Mouse (Mus musculus) liver, adult (tissue): Measurements from ENCODE around the gene Psme2.
A peak's percentile ranks its signal among the peaks of the same experiment; 100 is the strongest.

Source experiments
- GATA4 ChIP-seq: IDR thresholded peaks from 2 replicates; pipeline ENCODE4 v1.6.1; 2014; ENCODE audit warnings: mild to moderate bottlenecking, low read length; ENCODE audit not compliant: insufficient replicate concordance

Psme2 gene

GRCm38 (mm10) chr14:55604823-55605222 lies 13.9 kb upstream of the Psme2 start:
- no peak for TF ChIP-seq GATA4

GRCm38 (mm10) chr14:55603633-55604576 lies 13.0 kb upstream of the Psme2 start:
- peak; percentile 93 for TF ChIP-seq GATA4

- TF ChIP-seq GATA4, result no peak
These were observed 12.3 kb upstream of the Psme2 start, which contains the start of gene Irf9 for GRCm38 (mm10) chr14:55603271-55603632. Gene Irf9 (plus strand): TSS chr14:55603571.

DNA sequence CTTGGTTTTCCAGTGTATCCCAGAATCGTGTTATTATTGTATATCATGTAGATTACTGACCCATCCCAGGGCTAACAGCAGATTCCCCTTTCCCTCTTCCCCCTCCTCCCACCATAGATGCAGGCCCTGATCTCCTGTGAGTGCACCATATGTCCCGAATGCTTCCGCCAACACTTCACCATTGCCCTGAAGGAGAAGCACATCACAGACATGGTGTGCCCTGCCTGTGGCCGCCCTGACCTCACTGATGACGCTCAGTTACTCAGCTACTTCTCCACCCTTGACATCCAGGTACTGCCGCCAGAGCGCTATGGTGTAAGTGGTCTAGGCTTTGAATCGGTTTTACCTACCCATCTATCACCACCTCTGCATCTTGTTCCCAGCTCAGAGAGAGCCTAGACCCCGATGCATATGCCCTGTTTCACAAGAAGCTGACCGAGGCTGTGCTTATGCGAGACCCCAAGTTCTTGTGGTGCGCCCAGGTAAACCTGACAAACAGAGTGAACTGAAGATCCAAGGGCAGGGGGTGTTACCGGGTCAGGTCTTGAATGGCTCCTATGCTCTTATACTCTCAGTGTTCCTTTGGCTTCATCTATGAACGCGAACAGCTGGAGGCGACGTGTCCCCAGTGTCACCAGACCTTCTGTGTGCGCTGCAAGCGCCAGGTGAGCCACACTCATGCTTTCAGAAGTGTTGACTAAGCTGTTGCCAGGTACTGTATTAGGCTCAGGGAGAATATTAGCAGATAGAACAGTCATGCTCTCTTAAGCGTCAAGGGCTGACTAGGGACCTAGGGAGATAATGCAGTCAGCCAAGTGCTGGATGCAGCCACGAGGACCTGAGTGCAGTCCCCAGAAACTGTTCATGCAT lies 7.8 kb upstream of the Psme2 start:
- TF ChIP-seq GATA4, result no peak

DNA sequence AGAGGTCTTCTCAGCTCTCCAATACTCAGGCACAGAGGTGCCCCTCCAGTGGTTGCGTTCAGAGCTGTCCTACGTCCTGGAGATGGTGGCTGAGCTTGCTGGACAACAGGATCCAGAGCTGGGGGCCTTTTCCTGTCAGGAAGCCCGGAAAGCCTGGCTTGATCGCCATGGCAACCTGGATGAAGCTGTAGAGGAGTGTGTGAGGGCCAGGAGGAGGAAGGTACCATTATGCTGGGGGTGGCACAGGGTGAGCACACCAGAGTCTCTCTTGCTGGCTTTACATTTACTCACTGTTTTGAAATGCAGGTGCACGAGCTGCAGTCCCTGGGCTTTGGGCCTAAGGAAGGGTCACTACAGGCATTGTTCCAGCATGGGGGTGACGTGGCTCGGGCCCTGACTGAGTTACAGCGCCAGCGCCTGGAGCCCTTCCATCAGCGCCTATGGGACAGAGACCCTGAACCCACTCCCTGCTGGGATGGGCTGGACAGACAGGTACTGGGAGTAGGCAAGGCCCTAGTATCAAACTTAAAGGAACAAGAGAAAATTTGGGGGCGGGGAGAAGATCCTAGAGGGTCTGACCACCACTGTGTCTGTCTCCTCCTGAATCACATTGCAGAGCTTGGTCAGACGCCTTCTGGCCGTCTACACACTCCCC lies 5.2 kb upstream of the Psme2 start:
- no peak for TF ChIP-seq GATA4

DNA sequence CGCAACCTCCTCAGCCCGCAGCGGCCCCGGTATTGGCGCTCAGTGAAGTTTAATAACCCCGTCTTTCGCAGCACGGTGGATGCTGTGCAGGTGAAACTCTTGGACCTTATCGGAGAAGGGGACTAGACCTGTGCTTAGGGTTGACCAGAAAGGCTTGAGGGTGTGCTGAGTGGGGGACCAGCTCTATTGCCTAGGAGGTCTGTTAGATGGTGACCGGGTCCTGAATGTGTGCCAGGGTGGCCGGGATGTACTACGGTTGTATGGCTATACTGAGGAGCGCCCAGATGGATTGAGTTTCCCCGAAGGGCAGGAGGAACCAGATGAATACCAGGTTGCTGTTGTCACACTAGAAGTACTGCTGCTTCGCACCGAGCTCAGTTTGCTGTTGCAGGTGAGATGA lies 1.3 kb upstream of the Psme2 start:
- TF ChIP-seq GATA4, result no peak

DNA sequence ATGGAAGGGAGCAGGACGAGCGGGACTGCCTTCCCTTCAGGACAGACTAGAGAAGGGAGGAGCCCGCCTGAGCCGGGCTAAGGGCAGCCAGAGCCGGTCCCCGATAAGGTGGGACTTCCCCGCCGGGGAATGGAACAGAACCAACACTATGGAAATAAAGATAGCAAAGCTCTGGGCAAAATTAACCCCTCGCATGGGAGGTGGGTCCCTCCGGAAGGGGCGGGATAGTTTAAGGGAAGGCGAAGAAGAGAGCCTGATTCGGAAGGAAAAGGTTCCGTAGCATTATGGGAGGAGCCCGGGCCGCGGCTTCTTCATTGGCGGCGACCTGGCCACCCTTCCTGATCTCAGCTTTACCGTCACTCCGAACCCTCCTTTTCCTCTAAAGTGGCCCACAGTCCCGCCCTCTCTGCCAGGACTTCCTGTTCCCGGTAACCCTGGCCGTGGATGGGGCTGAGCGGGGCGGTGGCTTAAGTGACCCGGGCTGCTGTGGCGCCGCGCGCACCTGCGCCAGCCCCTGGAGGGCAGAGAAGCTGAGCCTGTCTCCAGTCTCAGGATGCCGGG lies 498 bp upstream of the Psme2 start, which contains the start of gene Rnf31:
Gene Rnf31 (plus strand): TSS at position 378 of the 561 bp plus-strand sequence.
- peak; percentile 14; the same call in 1 of the 2 replicates for TF ChIP-seq GATA4

- TF ChIP-seq GATA4, result no peak
These were observed 1.0 kb downstream of the Psme2 start for GRCm38 (mm10) chr14:55589771-55590448.

DNA sequence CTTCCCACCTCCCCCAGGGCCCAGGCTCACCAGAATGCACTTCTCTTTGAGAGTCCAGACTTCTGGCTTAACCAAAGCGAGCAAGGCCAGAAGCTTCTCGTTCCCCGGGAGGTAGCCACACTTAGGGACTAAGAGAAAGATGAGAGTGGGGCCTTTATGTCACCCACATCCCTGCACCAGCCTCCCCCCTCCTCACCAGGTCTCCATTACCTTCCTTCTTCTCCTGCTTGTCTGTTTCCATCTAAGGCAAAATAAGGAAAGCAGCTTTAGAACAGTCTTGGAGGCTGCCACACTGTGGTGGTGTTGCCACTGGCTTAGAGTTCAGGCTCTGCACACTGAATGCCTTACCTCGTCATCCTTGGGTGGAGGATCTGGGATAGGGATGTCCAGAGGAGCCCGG lies 1.6 kb downstream of the Psme2 start:
- TF ChIP-seq GATA4, result no peak

- no peak for TF ChIP-seq GATA4
These were observed 4.8 kb downstream of the Psme2 start for GRCm38 (mm10) chr14:55586149-55586548.

DNA sequence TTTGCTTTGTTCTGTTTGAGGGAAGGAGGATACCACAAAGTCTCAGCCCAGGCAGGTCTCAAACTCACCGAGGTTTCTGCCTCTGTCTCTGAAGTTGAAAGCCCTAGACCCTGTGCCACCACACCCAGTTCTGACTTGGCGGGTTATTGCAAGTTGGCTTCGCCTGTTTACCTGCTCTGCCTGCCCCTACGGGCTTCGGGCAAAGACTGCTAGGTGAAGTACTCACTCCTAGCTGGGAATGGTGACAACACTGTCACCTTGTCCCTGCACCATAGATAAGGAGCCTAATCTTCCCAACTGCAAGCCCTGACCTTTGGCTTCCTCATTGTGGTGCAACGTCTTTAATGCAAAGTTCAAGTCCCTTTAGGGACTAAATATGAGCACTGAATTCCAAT lies 5.3 kb downstream of the Psme2 start:
- TF ChIP-seq GATA4, result peak; percentile 77; the same call in 1 of the 2 replicates

DNA sequence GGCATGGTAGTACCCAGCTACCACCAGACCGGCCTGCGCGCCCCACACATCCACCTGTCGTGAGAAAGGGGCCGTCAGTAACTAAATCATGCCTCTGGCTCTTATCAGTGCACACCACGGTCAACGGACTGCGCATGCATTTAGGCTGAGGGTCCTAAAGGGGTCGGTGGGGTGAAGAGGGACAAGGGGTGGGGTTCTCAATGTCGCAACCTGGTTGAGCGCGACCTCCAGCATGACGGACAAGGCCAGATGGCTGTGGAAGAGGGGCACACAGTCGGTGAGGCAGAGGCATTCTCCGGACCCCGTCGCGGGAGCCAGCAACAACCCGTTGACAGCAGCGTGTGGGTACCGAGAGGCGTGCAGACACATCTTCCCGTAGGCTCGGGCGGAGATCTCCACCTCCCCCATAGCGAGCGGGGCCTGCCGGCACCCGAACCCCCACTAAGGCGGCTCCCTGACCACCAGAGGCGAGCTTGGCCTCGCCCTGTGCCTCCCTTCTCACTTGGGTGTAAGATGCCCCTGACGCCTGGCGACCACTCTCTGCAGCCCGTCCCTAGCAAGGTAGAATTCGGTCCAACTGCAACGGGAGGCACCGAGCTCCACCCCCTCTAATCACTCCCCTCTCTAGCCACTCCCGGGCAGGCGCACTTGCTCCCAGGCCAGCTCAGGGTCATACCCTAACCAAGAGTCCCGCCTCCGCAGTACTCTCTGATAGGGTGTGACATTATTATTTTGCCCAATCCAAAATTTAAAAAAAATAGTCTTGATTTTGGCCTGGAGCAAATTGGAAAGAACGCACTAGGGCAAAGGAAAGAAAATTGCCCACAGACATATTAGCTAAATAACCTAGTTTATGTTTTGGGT lies 6.0 kb downstream of the Psme2 start, which contains the start of gene Emc9:
Gene Emc9 (minus strand): TSS at position 601 of the 864 bp plus-strand sequence.
- peak; percentile 24; the same call in 1 of the 2 replicates for TF ChIP-seq GATA4

DNA sequence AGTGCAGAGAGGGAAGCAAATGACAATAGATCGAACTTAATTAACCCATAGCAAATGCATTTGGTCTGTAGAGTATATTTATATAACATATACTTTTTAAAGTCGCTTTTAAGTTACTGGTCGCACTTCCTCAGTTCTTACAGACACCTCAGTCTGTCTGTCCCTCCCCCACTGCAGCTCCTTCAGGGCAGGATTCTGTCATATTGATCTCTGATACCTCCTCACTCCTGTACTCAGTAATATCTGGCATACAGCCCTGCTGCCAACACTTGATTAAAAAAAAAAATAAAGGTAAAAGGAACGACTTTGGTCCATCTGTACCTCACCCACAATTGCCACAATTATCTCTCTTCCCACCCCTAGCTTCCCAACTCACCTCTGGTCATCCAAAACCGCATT lies 6.6 kb downstream of the Psme2 start:
- TF ChIP-seq GATA4, result no peak
